Mouse (Mus musculus) kidney, postnatal 0 days (tissue): ENCODE results near the gene Cend1. TPM values are rescaled to one million over a fixed set of nuclear protein-coding genes. Genes with fewer than 3 reads are reported as not detected.

ENCODE experiments used
- ATAC-seq: fragments of 200-750 bp; cut with Nextera tagmentation; replicated peaks from 2 replicates; pipeline ENCODE4 v1.8.0; 2017; ENCODE audit warnings: low read depth, moderate number of reproducible peaks, moderate TSS enrichment, moderate library complexity; ENCODE audit not compliant: low FRiP score
- DNase-seq: peaks from one replicate; pipeline ENCODE4 v3.0.0-alpha.2; 2016; ENCODE audit warnings: low spot score
- H3K27ac ChIP-seq: fragments of 300-500 bp; sonication (generic); 2 replicates; pipeline ENCODE4 v1.5.1; 2014; ENCODE audit warnings: mild to moderate bottlenecking
- H3K27me3 ChIP-seq: fragments of 300-500 bp; sonication (generic); 2 replicates; pipeline ENCODE4 v1.6.1; 2014; ENCODE audit warnings: low read length, mixed read lengths; ENCODE audit not compliant: insufficient read depth
- H3K36me3 ChIP-seq: fragments of 300-500 bp; sonication (generic); 2 replicates; pipeline ENCODE4 v1.6.1; 2014; ENCODE audit warnings: low read length, mixed read lengths; ENCODE audit not compliant: insufficient read depth
- H3K4me1 ChIP-seq: fragments of 300-500 bp; sonication (generic); replicated peaks from 2 replicates; pipeline ENCODE4 v1.6.1; 2014; ENCODE audit warnings: antibody characterized with exemption, low read length, mixed read lengths; ENCODE audit not compliant: insufficient read depth
- H3K4me2 ChIP-seq: fragments of 300-500 bp; sonication (generic); 2 replicates; pipeline ENCODE4 v1.6.1; 2014; ENCODE audit warnings: mild to moderate bottlenecking, low read length, moderate library complexity, mixed read lengths
- H3K4me3 ChIP-seq: fragments of 300-500 bp; sonication (generic); replicated peaks from 2 replicates; pipeline ENCODE4 v1.5.1; 2014; ENCODE audit warnings: low read depth, low read length
- H3K9ac ChIP-seq: fragments of 300-500 bp; sonication (generic); 2 replicates; pipeline ENCODE4 v1.6.1; 2014; ENCODE audit warnings: low read depth, low read length
- H3K9me3 ChIP-seq: fragments of 300-500 bp; sonication (generic); replicated peaks from 2 replicates; pipeline ENCODE4 v1.6.1; 2016; ENCODE audit warnings: low read length, inconsistent platforms, mixed read lengths
- CTCF ChIP-seq: IDR thresholded peaks from 2 replicates; pipeline ENCODE4 v1.5.1; 2016; ENCODE audit warnings: antibody characterized with exemption, low read depth, mild to moderate bottlenecking, moderate library complexity
- WGBS: fragments of 180-500 bp; shearing (Covaris S2); extraction: QIAGEN DNeasy Blood & Tissue Kit; methylation state at CpG from one replicate; pipeline ENCODE4 v1.1.7; 2014; 5-methylcytosine and 5-hydroxymethylcytosine counted together
- polyA plus RNA-seq: library from polyadenylated mRNA; unstranded; fragments of >200 nt; fragmentation: Nextera tagmentation; extraction: Ambion mirVana; gene quantifications from 2 replicates; pipeline ENCODE4 v1.2.1, GENCODE M21; 2015

Gene Cend1
- 2.2 and 2.3 TPM in 2 replicates for polyA plus RNA-seq

DNA sequence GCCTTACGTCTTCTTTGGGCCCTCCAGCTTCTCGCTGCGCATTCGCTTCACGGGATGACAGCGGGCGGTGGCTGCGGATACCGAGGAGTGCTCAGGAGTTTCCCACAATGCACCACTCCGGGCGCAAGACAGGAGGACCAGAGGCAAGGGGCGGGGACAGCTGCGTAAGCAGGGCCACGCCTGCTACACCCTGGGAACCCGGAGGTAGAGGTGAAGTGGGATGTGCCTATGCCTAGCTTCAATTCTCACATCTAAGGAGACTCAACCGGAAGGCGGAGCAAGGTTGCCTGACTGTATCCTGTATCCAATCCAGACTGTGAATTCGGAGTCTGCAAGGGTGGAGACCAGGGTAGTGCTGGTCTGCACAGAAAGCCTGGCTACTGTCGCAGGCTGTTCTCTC, at the start of gene Cend1:
Cend1 (minus strand) TSS at position 182 of the 400 bp plus-strand sequence.
- H3K9ac ChIP-seq = no peak within 1 kb of the TSS
- no peak for TF ChIP-seq CTCF
- ATAC-seq = peak; percentile 54
- H3K27ac ChIP-seq = no peak within 1 kb of the TSS
- no peak within 1 kb of the TSS for H3K4me3 ChIP-seq
- H3K4me1 ChIP-seq = peaks cover 3% of the 10 kb centered on the region; the same call in 1 of the 2 replicates
- DNase-seq = peak; percentile 61
- WGBS = 5% methylated on average over 19 of the region's 19 CpGs
- H3K9me3 ChIP-seq = no peaks in the 10 kb centered on the region
- H3K36me3 ChIP-seq = peaks cover 23% of the 10 kb centered on the region; the same call in 1 of the 2 replicates
- H3K4me2 ChIP-seq = 0 out of 2 replicates have a peak within 1 kb of the TSS, but pooled peaks have one; percentile 23
- no peaks in the 10 kb centered on the region for H3K27me3 ChIP-seq

GRCm38 (mm10) chr7:141478270-141478748, 49.0 kb upstream of the Cend1 start:
- no peaks in the 10 kb centered on the region for H3K27me3 ChIP-seq
- peak overlapping the region; percentile 9; the same call in 1 of the 2 replicates for H3K9ac ChIP-seq
- no peaks in the 10 kb centered on the region for H3K9me3 ChIP-seq
- ATAC-seq = no peak
- no peak for TF ChIP-seq CTCF
- peak overlapping the region; percentile 97 for H3K4me2 ChIP-seq
- H3K36me3 ChIP-seq = no peaks in the 10 kb centered on the region
- no peak overlapping the region for H3K4me3 ChIP-seq
- DNase-seq = no peak
- H3K27ac ChIP-seq = peak overlapping the region; percentile 96
- peaks cover 39% of the 10 kb centered on the region for H3K4me1 ChIP-seq
- WGBS = 69% methylated on average over 5 of the region's 5 CpGs

- H3K36me3 ChIP-seq = no peaks in the 10 kb centered on the region
- 38% methylated on average over 4 of the region's 4 CpGs for WGBS
- H3K4me3 ChIP-seq = no peak overlapping the region
- H3K9ac ChIP-seq = peak overlapping the region; percentile 88
- H3K9me3 ChIP-seq = no peaks in the 10 kb centered on the region
- no peaks in the 10 kb centered on the region for H3K27me3 ChIP-seq
- ATAC-seq (no peak), DNase-seq (peak; percentile 66)
- peaks cover 37% of the 10 kb centered on the region for H3K4me1 ChIP-seq
- no peak for TF ChIP-seq CTCF
- H3K4me2 ChIP-seq = peak overlapping the region; percentile 97
- peak overlapping the region; percentile 96 for H3K27ac ChIP-seq
Observed at GRCm38 (mm10) chr7:141477578-141478269, 48.4 kb upstream of the Cend1 start.

- H3K4me1 ChIP-seq = peaks cover 30% of the 10 kb centered on the region
- peak overlapping the region; percentile 96 for H3K27ac ChIP-seq
- no peaks in the 10 kb centered on the region for H3K9me3 ChIP-seq
- DNase-seq (no peak), ATAC-seq (no peak; the same call in 1 of the 2 replicates)
- no peaks in the 10 kb centered on the region for H3K27me3 ChIP-seq
- WGBS = 5% methylated on average over 7 of the region's 7 CpGs
- peak overlapping the region; percentile 97 for H3K4me2 ChIP-seq
- peak overlapping the region; percentile 88 for H3K9ac ChIP-seq
- TF ChIP-seq CTCF = peak; percentile 20; the same call in 1 of the 2 replicates
- H3K36me3 ChIP-seq = 0 out of 2 replicates have a peak, but pooled peaks cover 2% of the 10 kb centered on the region
- H3K4me3 ChIP-seq = peak overlapping the region; percentile 77; the same call in 1 of the 2 replicates
Observed at GRCm38 (mm10) chr7:141476981-141477370, 47.7 kb upstream of the Cend1 start.

- 0% methylated on average over 17 of the region's 17 CpGs for WGBS
- H3K36me3 ChIP-seq = peaks cover 5% of the 10 kb centered on the region; the same call in 1 of the 2 replicates
- H3K27me3 ChIP-seq = no peaks in the 10 kb centered on the region
- H3K4me1 ChIP-seq = peaks cover 25% of the 10 kb centered on the region
- H3K9ac ChIP-seq = peak overlapping the region; percentile 88
- peak overlapping the region; percentile 77 for H3K4me3 ChIP-seq
- peak; percentile 76 for ATAC-seq
- H3K9me3 ChIP-seq = no peaks in the 10 kb centered on the region
- peak overlapping the region; percentile 96 for H3K27ac ChIP-seq
- DNase-seq = peak; percentile 92
- peak overlapping the region; percentile 97 for H3K4me2 ChIP-seq
- TF ChIP-seq CTCF = peak; percentile 59
Observed at GRCm38 (mm10) chr7:141476226-141476980, 47.1 kb upstream of the Cend1 start.

GRCm38 (mm10) chr7:141475805-141476158, 46.5 kb upstream of the Cend1 start:
- Histone ChIP-seq H3K27me3 (no peaks in the 10 kb centered on the region), H3K36me3 (peaks cover 11% of the 10 kb centered on the region), H3K9me3 (no peaks in the 10 kb centered on the region), H3K4me3 (peak overlapping the region; percentile 77), H3K4me1 (peaks cover 19% of the 10 kb centered on the region), H3K4me2 (peak overlapping the region; percentile 97), H3K27ac (peak overlapping the region; percentile 96), H3K9ac (peak overlapping the region; percentile 88)
- TF ChIP-seq CTCF = no peak
- DNase-seq (peak; percentile 35), ATAC-seq (0 out of 2 replicates have a peak, but pooled peaks have one; percentile 0)
- 2% methylated on average over 12 of the region's 12 CpGs for WGBS
